Mouse (Mus musculus): ENCODE data around the gene Syt8. TPM values are rescaled to one million over a fixed set of nuclear protein-coding genes. Genes with fewer than 3 reads are reported as not detected.
"Not testable (repeated sequence)": the region's sequence is repeated elsewhere in the genome, so short reads cannot be mapped to it uniquely, and the experiment has no call there.

The Syt8 gene
- 0.50 and 0.75 TPM in 2 replicates for polyA plus RNA-seq (2012; rRNA removed)

DNA sequence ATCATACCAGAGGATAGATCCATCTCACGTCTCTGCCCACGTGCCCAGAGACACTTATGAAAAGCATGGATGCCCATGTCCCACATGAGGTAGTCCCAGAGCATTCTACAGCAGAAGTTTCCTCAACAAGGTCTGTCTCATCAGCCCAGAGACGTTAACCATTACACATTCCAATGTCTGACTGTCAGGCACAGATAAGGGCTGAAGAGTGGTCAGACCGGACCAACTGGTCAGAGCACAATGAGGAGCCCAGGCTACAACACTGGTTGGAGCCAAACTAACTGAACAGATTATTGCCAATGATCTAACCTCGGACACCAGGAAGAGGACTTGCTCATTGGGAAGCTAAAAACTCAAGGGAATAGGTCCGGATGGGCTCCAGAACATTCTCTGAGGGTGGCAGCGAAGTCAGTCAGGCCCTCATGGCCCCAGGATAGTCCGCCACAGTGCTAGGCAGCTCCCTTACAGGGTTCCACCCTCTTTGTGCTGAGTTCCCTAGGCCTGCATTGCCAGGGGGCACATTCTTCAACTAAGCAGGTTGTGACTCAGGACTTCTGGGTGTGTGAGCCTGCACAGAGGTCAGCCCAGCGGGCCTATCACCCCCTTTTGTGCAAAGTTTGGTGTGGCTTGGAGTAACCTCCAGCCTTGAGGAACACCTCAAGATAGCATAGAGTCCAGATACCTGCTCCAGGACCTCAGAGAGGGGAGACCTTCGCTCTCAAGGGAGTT is at the start of gene Syt8:
Gene Syt8 (plus strand): TSS at position 714 of the 729 bp plus-strand sequence.
- DNase-seq (ENCODE audit: low read depth) = no peak

DNA sequence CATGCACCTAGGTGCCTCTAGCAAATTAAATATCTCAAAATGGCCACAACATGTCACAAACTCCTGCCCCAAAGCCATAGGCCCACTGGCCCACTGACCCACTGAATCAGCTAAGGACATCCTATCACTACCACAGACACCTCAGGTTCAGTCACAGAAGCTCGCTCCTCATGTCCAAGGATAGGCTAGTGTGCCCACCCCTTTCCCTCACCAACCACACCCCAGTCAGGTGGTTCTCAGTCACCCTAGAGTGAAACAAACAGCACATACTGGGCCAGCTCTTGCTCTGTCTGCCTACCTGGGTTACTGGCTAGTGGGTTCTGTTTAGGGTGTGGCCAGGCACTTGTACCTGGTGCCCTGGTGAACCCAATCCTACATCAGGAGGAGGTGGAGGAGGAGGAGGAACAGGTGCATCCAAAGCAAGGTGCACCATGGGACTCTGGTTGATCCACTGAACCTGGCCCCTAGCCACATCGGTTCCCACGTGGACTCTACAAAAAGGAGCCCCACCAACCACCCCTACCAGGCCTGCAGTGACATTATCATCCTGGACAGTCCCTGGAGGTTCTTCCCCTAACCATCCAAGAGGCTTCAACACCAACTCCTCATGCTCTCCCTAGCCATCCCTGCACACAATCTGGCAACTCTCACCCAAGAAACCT is 48.8 kb upstream of the Syt8 start:
- DNase-seq (ENCODE audit: low read depth) = no peak

DNA sequence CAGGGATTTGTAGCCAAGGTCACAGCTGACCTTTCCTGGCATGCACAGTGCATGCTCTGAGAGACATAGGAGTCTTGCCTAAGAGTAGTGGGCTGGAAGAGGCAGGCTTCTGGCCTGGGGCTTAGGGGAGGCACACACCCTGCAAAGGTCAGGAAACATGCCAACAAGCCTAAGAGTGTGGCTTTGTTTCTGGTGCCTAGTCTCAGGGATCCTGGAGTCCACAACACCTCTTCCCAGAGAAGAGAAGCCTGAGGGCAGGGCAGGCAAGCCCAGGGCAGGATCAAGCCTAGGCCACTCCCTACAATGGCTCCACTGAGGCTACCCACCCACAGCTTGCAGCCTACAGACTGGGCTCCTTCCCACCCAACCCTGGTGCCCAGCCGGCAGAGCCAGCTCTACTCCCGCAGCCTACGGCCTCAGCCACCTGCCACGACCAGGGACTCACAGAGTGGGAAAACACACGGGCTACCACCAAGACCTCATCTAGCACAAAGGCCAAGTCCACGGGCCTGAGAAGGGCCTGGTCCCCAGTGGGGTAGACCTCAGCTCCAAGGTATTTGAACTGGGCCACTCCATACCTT is 47.9 kb upstream of the Syt8 start:
- peak; percentile 98 for DNase-seq (ENCODE audit: low read depth)

DNA sequence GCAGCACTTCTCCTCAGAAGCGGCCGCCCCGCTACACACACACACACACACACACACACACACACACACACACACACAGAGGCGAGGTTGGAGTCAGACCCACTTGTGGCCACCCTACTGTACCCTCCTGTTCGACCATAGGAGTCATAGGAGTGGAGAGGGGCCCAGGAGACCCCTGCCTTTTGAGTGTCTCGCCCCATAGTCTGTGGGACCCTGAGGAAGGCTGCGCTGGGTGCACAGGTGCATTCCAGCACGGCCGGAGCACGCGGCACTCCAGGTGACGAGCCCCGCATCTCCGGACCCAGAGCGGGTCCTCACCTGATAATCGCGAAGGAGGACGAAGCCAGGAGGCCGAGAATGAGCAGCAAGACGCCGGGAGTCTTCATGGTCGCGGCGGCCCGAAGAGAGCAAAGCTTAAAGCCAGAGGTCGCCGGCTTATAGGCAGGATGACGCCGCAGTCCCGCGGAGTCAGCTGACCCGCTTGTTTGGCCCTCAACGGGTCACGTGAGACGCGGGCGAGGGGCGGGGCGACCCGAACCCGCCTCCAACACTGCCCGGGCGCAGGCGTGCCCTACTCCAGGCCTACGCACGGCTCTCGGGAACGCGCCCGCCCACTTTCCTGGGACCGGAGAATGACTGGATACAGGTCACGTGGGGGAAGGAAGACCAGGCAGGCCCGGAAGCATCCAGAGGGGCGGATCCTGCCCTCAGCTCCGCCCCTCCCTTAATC is 47.1 kb upstream of the Syt8 start, which contains the start of gene Ctsd:
Gene Ctsd (minus strand): TSS at position 620 of the 730 bp plus-strand sequence.
- DNase-seq (ENCODE audit: low read depth) = peak; percentile 50

DNA sequence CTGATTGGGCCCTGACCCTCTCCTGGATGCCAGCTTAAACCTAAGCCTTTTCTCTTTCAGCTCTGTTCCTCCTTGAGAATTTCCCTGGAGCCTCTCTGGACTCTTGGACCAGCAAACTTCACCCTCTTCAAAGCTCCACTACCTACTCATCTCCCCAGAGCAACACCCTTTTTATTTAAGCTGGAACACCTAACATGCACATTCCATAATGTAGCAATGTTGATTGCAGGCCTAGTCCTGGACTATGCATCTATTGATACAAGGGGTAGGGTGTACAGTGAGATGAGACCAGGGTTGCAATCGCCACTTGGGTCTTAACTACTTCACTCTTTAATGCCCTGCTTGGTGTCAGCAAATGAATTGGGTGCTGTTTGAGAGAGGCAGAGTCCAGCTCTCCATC is 46.5 kb upstream of the Syt8 start:
- DNase-seq (ENCODE audit: low read depth) = no peak

DNA sequence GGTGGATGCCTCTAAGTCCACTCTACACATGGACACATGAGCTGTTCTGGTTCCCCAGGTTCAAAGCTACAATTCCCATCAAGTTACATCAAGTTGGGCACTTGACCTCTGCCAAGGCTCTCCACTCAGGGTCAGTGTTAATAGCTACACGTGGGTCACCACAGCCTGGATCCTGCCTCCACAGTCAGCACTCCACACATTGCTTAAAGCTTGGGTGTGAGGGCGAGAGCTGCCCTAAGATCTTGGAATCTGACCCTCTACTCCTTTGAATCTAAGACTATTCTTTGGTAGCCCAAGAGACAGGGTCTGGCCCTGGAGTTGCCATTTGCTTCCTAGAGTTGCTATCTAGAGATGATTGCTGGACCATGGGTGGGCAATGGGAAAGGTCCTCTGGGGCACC is 45.9 kb upstream of the Syt8 start:
- DNase-seq (ENCODE audit: low read depth) = no peak

DNA sequence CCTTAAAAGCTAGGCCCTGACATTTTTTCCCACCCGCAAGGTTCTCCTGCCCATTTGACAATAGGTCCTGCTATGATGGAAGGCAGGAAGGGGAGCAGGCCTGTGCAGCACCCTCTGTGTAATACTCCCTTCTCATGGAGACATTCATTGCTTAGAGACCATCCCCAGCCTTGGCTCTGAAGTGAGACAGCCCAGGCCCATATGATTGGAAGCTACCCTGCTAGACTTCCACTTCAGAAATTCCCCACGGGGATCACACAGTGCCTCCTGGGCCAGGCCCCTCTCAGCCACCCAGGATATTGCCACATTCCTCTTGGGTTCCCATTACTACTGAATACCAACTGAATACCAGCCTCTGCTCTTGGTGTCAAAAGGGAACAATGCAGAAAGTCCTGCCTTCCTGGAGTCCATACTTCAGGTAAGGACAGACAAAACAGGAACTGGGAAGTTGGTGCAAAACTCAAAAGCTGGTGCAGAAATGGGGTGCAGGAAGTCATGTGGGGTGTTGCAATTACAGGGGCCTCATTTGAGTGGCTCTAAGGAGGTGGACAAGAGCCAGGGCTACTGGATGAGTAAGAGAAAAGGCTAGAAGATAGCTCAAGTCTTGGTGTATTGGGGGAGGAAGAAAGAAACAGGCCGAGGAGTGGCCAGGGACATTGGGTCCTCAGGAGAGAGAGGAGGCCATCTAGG is 44.5 kb upstream of the Syt8 start:
- DNase-seq (ENCODE audit: low read depth) = no peak

DNA sequence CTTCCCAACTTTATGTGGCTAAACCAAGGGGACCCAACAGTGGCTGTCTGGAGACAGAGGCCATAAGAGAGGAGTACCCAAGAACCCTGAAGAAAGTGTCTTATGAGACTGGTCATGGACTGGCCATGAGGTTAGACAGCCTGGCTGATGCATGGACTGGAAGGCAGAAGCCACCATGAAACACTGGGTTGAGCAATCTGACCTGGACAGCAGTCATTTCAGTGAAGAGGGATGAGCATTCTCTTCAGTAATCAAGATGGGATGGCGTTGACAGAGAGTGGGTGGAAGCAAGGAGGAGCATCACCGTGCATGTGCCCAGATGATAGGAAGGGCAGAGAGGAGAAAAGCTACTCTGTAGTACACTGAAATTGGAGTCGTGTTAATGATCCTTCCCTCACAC is 43.5 kb upstream of the Syt8 start:
- DNase-seq (ENCODE audit: low read depth) = no peak

DNA sequence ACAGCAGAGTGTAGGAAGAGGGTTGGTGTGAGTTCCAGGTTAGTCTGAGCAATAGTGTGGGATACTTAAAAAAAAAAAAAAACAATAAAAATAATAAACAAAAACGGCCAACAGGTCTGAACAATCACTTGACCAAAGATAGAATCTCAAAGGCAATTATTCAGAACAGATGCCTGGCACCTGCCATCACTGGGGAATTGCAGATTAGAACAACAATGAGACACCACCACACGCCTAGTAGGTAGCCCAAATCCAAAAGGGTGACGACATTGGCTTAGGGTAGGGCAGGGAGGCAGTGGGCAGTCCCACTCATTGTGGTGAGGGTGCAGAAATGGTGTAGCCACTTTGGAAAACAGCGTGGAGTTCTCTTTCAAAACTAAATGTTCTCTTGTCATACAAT is 43.0 kb upstream of the Syt8 start:
- no peak for DNase-seq (ENCODE audit: low read depth)

DNA sequence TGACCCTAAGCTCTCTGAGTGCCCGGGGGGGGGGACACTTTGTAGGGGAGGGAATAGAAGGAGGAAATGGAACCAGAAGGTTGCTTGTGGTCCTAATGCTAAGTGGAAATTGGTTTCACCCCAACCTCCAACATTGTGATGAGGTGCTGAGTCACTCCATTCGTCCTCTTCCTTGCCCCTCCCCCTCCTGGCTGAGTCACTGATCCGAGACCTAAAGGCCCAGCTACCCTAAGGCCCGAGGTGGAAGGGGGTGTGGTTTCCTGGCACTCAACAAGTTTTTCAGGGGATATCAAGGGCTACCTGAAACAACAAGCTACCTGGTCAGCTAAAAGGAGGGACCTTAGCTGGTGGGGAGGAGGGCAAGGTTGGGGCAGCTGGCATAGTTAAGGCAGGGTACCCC is 41.5 kb upstream of the Syt8 start:
- no peak for DNase-seq (ENCODE audit: low read depth)

DNA sequence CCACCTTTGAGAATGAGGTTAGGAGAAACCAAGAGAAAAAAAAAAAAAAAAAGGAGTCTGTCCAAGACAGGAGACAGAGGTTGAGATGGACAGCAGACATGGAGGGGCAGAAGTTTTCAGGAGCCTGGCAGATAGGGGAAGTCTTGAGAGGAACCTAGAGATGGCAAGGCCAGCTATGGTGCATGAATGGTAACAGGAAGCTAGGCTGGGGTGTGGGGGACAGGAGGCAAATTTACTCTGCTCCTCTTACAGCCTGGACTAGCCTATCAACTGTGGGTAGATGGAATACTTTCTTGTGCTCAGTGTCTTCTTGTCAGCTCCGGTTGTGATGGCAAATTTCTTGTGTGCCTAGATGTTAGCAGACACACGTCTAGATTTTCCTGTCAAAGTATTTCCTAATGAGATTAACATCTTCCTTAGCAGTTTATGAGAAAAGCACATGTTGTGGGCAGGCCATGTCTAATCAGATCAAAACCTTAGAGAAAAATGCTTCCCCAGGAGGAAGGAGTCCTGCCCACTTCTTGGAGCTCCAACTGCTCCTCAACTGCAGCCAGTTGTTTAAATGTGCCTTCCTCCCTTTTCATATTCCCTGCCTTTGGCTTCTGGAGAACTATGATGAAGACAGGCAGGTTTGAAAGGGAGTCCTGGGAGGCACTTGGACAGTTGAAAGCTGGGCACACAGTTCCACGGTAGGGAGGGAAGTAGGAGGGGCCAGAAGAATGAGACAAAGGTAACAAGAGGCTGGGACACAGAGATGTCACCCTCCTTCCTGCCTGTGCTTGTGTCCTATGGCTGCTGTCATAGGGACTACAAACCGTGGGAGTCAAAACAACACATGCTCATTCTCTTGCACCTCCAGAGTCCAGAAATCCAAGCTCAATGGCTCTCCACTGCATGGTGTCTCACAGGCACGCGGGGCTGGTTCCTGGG is 40.1 kb upstream of the Syt8 start:
- DNase-seq (ENCODE audit: low read depth) = no peak

DNA sequence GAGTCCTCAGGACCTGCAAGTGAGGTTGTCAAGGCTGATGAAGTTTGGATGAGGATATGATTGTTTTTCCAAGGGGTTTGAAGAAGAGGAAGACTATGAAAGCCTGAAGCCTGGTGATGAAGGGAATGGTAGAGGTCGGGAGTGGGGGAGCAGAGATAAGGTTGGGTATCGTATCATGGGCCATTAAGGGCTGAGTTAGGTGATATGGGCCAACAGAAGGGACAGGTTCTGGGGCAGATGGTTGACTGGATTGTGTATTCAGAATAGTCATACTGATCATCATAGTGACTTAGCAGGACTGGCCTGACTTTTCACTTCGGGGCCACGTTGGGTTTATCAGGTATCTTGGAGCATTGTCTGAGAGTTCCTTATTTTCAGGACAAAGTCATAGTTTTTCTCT is 39.2 kb upstream of the Syt8 start:
- DNase-seq (ENCODE audit: low read depth) = no peak

DNA sequence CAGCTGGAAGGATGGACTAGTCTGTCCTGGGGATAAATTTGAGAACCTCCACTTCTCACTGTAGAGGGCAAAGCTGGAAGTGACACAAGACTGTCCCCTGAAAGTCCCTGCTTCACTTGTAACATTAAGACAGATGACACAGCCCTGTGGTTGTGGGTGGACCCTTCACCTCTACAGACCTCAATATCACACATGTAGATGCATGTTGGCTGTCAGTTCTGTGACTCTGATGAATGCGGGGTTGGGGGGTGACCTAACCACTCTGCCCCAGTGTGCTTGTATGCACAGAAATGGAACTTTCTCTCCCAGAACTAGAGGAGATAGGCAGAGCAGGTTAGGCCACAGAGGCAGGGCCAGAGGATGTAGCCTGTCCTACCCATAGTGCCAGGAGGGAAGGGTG is 38.0 kb upstream of the Syt8 start:
- no peak for DNase-seq (ENCODE audit: low read depth)

DNA sequence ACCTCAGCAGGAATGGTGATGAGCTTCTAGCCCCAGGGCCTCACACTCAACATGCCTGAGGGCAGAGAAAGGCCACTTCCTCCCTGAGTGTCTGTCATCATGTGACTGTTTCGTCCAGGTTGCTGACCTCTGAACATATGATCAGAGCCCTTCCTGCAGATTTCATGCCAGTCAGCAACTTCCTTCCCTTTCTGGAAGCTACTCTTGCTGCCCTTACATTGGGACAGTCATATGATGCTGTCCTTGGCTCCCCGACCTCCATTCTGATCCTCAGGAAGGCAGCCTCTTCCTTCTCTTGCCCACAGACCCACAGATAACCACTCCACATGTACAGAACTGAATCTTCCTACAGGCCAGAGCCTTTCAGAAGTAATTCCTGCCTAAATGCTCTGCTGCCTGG is 36.6 kb upstream of the Syt8 start:
- DNase-seq (ENCODE audit: low read depth) = no peak

DNA sequence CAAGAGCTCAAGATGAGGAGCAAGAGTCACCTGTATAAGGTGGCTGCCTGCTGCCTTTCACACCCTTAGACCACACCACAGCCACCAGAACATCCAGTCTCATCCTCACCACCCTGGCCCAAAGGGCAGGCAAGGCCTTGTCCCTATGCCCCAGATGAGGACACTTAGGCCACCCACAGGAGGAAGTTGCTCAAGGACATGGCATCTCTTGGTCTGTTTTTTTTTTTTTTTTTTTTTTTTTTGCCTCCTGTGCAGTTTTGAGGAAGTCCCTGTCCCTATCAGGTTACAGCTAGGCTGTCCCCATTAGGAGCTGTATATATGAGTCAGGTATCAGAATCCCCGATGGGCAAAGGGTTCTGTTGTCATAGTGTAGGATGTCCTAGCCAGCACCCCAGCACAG is 35.4 kb upstream of the Syt8 start:
- DNase-seq (ENCODE audit: low read depth) = no peak

DNA sequence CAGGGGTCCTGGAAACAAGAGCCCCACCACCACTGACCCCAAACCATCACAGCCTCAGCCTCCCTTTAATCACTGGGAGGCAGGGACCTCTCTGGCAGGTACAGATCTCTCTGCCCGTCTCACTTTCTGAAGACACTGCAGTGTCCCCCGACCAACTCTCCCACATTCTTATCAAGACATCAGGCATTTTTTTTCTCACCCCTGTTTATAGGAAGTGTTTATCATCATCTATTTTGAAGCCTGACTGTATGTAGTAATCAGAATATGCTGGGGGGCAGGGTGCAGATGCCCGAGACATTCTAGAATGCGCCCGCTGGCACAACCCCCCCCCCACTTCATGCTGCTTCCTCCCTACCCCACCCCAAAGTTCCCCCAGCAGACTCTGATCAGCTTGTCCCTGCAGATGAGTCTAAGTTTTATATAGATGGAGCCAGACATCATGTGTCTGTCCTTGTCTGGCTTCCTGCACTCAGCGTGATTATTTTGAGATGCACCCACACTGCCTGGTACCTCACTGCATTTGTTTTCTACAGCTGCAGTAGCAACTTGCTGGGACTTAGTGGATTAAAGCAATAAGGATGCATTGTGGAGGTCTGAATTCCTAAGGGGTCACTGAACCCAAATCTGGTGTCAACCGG is 34.4 kb upstream of the Syt8 start:
- DNase-seq (ENCODE audit: low read depth) = no peak

DNA sequence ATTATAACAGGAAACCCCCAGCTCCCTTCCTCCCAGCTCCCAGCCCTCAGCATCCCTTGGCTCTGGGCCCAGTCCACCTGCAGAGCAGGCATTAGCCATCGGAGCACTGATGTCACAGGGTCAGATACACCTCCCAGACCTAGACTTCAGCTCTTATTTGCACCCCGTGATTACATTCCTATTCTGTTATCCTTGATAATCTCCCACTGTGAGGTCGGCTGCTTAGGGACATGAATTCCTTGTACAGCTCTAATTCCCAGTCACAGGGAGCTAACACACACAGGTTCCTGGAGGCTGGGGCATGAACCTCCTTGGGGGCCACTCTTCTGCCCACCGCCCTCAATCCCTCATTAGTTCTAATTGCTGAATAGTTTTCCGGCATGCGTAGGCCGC is 33.9 kb upstream of the Syt8 start:
- no peak for DNase-seq (ENCODE audit: low read depth)

DNA sequence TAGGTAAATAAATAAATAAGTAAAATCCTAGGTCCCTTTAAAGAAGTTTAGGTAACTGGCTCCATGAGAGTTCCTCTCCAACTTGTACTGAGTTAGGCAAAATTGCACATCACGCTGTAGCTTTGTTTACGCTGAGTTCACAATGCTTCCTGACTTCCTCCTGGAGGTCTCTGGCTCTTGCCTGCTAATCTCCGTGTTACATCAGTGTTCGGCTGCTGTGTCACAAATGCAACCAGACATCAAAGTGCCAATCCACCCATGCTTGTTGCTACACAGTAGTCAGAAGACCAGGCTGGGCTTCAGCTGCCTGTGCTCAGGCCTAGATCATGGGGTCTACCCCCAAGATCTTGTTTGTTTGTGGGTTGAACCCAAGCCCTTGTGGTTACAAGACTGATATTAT is 31.1 kb upstream of the Syt8 start:
- no peak for DNase-seq (ENCODE audit: low read depth)

DNA sequence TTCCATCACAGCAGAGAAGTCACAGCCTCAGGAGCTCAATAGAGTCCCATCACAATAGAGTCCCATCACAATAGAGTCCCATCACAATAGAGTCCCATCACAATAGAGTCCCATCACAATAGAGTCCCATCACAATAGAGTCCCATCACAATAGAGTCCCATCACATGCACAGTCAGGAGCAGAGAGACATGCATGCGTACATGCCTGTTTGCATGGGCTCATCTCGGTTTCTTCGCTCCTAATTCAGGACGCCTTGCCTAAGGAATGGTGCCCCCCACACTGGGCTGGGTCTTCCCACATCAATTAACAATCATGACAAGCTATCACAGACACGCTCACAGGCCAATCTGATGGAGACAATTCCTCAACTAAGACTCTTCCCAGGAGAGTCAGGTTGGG is 29.5 kb upstream of the Syt8 start:
- DNase-seq (ENCODE audit: low read depth) = not testable (repeated sequence)

DNA sequence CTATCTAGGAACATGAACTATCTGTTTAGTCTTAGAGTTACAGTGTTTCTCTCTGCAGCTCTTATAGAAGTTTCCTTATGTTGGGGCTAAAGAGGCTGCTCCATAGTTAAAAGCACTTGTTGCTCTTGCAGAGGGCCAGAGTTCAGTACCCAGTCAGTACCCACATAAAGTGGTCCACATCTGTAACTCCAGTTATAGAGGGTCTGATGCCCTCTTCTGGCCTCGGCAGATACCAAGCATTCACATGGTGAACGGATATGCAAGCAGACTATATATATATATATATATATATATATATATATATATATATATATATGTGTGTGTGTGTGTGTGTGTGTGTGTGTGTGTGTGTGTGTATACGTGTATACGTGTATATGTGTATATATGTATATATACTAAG is 26.7 kb upstream of the Syt8 start:
- no peak for DNase-seq (ENCODE audit: low read depth)
